Mouse (Mus musculus): ENCODE data around the gene Afp.

Afp gene

DNA sequence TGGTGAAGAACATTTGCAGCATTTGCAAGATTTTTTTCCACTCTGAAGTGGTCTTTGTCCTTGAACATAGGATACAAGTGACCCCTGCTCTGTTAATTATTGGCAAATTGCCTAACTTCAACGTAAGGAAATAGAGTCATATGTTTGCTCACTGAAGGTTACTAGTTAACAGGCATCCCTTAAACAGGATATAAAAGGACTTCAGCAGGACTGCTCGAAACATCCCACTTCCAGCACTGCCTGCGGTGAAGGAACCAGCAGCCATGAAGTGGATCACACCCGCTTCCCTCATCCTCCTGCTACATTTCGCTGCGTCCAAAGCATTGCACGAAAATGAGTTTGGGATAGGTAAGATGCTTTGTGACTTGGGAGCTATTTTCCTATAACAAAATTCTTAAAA lies at the start of gene Afp:
Gene Afp (plus strand): TSS at position 220 of the 400 bp plus-strand sequence.
- DNase-seq (ENCODE audit: extremely low spot score, low read depth, low spot score), result no peak

DNA sequence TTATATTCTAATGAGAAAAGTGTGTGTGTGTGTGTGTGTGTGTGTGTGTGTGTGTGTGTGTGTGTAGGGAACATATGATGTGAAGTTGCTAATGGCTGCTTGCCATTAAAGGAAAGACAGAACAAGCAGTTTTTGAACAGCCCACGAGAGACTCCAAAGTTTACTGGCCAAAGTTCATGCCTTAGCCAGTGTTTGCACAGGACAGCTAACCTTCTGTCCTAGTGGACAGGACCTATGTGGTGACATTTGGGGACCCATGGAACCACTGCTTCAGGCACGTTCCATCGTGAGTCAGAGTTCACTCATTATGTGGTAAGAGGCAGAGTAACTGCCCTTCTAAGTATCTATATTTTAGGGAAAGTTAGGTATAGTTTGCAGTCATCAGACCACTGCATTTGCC lies 43.0 kb upstream of the Afp start:
- no peak for DNase-seq (ENCODE audit: extremely low spot score, low read depth, low spot score)

DNA sequence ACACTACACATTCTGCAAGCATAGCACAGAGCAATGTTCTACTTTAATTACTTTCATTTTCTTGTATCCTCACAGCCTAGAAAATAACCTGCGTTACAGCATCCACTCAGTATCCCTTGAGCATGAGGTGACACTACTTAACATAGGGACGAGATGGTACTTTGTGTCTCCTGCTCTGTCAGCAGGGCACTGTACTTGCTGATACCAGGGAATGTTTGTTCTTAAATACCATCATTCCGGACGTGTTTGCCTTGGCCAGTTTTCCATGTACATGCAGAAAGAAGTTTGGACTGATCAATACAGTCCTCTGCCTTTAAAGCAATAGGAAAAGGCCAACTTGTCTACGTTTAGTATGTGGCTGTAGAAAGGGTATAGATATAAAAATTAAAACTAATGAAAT lies 40.6 kb upstream of the Afp start:
- no peak for DNase-seq (ENCODE audit: extremely low spot score, low read depth, low spot score)

DNA sequence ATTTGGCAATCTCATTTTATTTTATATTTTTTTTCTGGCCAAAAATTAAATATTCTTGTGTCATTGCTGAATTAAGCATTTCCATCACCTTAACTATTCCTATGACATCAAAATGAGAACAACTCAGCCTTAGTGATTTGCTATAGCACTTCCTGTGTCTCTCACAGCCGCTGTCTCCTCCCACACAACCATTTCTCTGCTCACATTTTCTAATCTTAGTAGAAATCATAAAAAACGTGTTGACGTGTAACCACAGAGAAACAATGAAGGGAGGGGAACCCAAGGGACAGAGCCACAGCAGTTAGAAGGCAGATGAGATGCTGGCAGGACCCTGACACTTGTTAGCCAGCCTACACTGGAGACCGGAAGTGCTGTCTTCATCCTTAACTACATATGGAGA lies 37.8 kb upstream of the Afp start:
- no peak for DNase-seq (ENCODE audit: extremely low spot score, low read depth, low spot score)

DNA sequence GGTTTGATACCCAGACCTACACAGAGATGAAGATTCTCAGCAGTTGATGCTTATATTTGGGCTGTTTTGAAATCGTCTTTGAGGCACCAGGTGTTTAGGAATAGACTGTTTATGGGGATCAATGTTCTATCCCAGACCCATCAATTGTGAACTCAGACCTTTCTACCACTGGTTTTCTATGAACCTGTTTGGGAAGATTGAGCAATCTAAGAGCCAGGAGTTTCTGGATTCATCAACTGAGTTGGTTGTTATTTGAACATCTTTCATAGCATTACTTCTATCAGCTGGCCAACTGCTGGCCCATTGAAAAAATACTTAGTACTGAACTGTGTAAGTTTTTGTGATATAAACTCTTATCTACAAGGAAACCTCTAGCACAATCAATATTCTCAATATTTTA lies 33.3 kb upstream of the Afp start:
- no peak for DNase-seq (ENCODE audit: extremely low spot score, low read depth, low spot score)

DNA sequence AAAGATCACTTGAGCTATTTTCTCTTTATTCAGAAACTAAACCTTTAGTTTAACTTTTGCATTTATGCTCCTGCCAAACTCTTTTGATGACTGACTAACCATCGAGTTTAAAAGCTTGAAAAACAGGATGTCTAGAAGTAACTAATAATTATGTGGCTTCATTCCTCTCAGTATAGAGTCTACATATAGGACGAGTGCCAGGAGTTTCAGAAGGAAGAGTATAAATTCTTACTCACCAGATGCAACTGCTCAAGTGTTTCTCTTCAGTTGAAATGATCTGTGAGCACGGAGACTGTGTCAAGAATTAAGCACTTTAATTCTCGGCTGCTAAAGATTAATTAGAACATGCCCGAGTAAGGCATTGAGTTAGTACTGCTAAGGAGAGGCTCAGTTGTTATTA lies 31.8 kb upstream of the Afp start:
- DNase-seq (ENCODE audit: extremely low spot score, low read depth, low spot score), result no peak

DNA sequence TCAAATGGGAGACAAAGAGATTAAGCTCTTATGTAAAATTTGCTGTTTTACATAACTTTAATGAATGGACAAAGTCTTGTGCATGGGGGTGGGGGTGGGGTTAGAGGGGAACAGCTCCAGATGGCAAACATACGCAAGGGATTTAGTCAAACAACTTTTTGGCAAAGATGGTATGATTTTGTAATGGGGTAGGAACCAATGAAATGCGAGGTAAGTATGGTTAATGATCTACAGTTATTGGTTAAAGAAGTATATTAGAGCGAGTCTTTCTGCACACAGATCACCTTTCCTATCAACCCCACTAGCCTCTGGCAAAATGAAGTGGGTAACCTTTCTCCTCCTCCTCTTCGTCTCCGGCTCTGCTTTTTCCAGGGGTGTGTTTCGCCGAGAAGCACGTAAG lies 29.9 kb upstream of the Afp start, which contains the start of gene Alb:
Gene Alb (plus strand): TSS at position 279 of the 400 bp plus-strand sequence.
- no peak for DNase-seq (ENCODE audit: extremely low spot score, low read depth, low spot score)

DNA sequence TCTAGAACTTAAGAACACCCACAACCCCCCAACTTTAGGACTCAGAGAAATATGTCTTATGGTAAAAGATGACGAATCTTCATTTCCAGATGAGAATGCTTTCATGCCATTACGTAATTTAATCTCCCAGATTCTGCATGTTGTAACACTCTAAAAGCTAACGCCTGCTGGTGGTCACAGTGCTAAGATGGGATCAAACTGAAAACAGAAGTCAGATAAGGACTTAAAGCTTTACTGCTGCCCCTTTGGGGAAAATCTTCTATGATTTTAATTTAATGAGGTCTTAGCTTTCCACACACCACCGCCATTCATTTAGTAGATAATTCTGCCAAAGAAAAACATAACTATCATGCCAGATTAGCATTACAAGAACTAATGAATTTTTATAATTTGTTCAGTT lies 23.7 kb upstream of the Afp start:
- no peak for DNase-seq (ENCODE audit: extremely low spot score, low read depth, low spot score)

DNA sequence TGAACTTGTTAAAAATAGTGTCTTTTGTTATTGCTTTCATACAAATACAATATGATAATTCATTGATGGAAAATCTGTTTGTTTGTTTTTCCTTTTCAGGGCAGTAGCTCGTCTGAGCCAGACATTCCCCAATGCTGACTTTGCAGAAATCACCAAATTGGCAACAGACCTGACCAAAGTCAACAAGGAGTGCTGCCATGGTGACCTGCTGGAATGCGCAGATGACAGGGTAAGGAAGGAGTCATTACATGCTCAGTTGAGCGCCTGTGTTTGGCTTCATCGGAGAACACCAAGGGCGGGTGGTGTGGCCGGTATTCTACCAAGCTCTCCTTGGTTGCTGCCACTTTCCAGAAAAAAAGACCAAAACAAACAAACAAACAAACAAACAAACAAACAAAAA lies 23.3 kb upstream of the Afp start:
- peak; percentile 44 for DNase-seq (ENCODE audit: extremely low spot score, low read depth, low spot score)

DNA sequence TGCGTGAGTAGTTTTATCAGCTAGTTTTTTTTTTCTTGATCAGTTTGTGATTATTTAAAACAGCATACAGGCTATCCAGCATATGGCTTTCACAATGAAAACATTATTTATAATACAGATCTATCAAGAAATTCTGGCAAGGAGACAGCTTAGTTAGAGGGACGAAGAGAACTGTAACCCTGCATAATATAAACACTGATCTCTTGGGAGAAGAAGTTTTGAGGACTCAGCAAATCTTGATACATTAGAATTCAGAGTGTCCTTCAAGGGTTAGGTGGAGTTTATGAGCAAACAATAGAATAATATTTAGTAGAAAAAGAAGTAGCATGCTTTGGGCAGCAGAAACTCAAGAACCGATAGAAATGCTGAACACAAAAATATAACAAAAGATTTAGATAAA lies 19.7 kb upstream of the Afp start:
- DNase-seq (ENCODE audit: extremely low spot score, low read depth, low spot score), result no peak

DNA sequence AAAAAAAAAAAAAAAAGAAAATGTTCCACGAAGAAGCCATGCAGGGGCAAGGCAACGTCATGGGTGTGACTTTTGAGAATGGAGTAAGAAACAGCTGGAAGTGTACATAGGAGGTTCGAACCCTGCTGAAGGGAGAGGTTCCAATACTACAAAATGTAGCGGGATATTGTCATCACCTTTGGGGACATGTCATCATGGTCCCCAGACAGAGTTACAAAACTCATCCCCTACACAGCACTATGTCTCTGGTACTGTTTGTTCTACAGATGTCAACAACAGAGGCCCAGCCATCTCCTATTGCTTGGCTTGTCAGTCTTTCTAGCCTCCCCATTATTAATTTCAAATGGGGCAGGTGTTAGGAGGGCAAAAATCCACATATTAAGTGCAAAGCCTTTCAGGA lies 16.6 kb upstream of the Afp start:
- DNase-seq (ENCODE audit: extremely low spot score, low read depth, low spot score), result no peak

DNA sequence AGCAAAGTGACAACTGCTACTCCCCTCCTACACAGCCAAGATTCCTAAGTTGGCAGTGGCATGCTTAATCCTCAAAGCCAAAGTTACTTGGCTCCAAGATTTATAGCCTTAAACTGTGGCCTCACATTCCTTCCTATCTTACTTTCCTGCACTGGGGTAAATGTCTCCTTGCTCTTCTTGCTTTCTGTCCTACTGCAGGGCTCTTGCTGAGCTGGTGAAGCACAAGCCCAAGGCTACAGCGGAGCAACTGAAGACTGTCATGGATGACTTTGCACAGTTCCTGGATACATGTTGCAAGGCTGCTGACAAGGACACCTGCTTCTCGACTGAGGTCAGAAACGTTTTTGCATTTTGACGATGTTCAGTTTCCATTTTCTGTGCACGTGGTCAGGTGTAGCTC lies 16.2 kb upstream of the Afp start:
- DNase-seq (ENCODE audit: extremely low spot score, low read depth, low spot score), result no peak

DNA sequence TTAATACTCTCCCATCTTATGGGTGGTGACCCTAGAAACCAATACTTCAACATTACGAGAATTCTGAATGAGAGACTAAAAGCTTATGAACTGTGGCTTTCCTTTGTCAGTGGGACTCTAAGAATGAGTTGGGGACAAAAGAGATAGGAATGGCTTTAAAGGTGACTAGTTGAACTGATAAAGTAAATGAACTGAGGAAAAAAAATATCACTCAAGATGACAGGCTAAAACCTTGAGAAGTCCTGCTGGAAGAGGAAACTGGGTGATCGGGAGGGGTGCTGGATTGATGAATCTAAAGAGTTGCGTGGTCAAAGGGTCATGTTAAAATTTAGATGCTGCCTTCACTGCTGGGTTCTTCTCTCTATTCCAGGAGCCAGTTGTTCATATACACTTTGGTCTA lies 13.8 kb upstream of the Afp start:
- DNase-seq (ENCODE audit: extremely low spot score, low read depth, low spot score), result no peak

DNA sequence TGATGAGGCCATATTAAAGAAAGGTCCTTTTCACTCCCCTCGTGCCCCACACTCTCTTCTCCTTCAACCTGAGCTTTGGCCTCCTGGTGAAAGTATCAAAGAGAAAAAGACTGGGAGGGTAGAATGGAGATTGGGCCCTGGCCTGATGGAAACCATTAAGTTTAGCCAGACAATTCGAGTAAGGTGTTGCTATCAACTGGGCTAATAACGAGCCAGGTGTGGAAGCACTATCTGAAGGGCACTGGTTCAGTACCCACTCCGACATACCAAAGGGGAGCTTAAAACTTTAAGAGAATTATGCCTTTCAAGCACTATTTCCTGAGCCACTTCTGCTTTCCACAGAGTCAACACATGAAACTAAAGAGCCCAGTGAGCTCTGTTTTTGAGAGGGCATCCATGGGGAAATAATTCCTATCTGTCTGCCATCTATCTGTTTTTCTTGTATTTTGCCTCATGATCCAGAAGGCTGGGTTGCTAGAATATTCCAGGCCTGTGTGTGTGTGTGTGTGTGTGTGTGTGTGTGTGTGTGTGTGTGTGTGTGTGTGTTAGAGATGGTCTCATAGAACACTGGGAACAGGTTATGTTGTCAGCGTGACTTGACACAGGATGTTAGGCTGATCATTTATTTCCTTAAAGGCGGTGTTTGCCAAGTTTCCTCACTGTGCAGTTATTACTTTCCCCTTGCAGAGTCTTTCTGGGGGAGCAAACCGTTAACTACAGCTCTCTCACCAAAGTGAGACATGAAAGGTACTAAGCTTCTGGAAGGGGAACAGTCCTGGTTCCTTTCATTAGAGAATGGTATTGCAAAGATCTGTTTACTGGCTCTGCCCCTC lies 13.0 kb upstream of the Afp start:
- DNase-seq (ENCODE audit: extremely low spot score, low read depth, low spot score), result no peak

DNA sequence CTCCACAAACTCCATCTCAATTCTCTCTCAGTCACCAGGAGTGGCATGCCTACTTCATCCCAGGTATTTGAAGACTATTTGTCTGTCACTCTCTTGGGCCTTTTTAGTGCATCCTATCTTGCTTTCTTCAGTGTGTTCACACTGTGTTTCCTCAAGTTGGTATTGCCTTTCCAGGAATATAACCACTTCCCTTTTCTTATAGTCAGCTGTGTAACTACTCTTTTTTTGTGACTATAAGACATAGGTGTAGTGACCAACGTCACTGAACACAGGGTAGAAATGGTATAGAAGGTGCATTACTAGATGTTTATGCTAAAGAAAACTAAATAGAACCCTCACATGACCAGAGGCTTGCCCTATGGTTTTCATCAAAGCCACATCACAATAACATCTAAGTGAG lies 11.7 kb upstream of the Afp start:
- DNase-seq (ENCODE audit: extremely low spot score, low read depth, low spot score), result no peak

DNA sequence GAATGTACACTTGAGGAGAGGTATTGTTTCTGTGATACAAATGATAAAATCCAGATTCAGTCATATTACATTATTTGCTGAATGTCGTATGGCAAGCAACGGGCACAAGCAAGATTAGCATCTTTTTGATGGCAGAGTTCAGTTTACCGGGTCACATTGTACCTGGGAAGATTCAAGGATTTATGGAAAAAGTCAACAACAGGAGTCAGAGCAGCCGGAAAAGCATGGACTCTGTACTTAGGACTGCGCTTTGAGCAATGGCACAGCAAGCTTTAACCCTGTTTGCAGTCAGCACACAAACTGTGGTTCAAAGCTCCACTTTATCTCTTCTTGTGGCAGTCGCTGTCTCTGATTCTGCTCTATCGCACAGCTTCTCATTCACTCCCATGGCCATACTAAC lies 4.9 kb upstream of the Afp start:
- DNase-seq (ENCODE audit: extremely low spot score, low read depth, low spot score), result no peak

DNA sequence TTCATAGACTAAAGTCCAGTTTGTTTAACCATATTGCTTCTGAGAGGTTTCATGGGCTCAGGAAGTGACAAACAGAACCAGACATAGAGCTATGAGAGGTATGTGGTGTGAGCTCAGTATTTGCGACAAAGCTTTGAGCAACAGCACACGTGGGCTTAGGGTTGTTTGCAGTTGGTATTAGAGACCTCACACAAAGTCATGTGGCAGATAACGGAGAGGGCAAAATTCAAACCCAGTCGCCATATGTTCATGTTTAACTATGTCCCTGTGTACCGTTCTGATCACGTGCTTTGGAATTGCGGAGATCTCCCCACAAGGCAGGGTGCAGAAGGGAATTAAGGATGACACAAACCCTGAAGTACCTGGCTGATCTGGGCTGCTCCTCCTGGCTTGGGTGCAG lies 2.2 kb upstream of the Afp start:
- no peak for DNase-seq (ENCODE audit: extremely low spot score, low read depth, low spot score)

DNA sequence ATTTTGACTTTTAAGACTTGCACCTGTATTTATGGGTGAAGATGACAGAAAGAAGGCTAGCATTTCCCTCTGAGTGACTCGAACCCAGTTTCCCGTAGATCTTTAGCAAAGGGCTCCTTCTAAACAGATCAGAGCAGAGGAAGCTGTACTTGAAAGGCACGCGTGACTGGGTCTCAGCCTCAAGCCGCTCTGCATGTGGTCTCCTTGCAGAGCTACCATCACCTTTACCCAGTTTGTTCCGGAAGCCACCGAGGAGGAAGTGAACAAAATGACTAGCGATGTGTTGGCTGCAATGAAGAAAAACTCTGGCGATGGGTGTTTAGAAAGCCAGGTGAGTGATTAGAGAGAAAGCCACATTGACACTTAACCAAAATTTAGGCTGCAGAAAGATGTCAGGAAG lies 1.9 kb downstream of the Afp start:
- DNase-seq (ENCODE audit: extremely low spot score, low read depth, low spot score), result no peak

DNA sequence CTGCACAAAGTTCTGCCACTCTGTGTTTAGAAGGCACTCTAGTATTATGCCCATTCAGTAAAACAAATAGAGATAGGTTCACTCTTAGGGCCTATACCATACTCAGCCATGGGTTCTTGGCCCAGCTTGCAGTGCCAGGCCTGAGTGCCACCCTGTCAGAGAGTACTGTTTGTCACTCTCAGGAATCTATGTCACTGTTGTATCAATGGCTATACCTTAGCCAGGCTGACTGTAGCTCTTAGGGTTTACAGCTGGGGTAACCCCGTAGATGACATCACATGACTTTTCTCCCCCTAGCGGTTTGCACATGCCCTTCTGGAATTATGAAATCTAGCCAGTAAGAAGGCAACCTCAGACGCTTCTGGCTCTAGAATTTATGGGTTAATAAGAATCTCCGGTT lies 3.8 kb downstream of the Afp start:
- DNase-seq (ENCODE audit: extremely low spot score, low read depth, low spot score), result no peak

DNA sequence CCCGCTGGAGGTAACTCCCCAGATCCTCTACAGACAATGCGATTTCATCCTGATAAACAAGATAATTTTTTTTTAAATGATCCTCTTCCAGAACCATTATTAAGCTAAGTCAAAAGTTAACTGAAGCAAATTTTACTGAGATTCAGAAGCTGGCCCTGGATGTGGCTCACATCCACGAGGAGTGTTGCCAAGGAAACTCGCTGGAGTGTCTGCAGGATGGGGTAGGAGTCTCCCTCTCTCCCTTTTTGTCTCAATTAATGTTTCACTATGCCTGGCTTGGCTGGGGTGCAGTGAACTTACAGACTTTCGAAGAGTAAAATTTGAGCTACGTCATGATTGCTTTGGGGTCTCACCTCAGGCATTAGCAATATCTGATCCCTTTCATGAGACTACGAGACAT lies 9.0 kb downstream of the Afp start:
- no peak for DNase-seq (ENCODE audit: extremely low spot score, low read depth, low spot score)

DNA sequence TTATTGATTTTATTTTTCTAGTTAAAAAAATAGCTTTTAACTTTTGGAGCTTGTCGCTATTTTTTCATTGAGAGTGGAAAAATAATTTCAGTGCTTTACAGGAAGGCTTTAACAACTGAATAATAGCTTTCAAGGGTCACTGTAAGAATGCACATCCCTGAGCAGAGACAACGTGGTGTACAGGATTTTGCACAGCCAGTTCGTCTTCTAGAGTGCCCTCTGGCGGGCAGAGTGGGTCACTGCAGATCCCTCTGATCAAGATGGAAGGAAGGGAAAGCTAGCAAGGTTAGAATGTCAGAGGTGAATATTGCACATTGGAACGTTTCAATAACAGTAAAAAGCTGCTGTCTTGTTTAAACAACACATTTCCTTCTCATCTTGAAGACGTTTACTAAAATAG lies 10.2 kb downstream of the Afp start:
- peak; percentile 44 for DNase-seq (ENCODE audit: extremely low spot score, low read depth, low spot score)

DNA sequence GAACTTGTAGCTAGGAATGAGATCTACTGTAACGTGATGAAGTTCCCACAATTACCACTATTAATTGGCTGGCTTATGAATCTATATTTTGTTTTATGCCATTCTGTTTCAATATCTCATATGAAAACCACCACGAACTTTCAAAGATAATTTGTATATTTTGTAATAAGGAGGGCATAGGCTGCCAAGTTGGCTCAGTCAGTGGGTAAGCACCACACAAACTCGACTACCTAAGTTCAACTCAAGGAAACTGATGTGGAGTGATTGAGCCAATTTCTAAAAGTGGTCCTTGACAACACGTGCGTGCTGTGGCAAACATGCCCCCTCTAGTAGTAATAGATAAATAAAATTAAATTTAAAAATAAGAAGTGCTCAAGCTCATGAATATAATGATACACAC lies 11.2 kb downstream of the Afp start:
- no peak for DNase-seq (ENCODE audit: extremely low spot score, low read depth, low spot score)

DNA sequence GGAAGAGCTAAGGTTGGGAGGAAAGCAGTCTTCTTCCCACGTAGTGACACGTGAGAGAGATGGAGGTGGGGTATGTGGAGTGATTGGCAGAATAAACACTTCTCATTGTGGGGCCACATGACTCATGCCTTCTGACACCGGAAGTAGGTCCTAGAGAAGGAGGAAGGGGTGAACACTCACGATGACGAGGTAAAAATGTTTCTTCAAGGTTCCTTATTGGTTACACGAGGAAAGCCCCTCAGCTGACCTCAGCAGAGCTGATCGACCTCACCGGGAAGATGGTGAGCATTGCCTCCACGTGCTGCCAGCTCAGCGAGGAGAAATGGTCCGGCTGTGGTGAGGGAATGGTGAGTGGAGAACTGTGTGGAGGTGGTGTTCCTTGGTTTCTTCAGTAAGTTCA lies 14.2 kb downstream of the Afp start:
- no peak for DNase-seq (ENCODE audit: extremely low spot score, low read depth, low spot score)

Measured in hindlimb bud, embryonic 11.5 days (tissue).